Mouse (Mus musculus) embryonic fibroblast, embryonic 13.5 days (primary cell): Measurements from ENCODE around the gene Nasp.

Experiments
- CTCF ChIP-seq: IDR thresholded peaks from 2 replicates; pipeline ENCODE4 v1.5.1; 2011; ENCODE audit warnings: mild to moderate bottlenecking, control low read depth, low read length, moderate library complexity, borderline replicate concordance; ENCODE audit not compliant: insufficient read depth
- POLR2A ChIP-seq: IDR thresholded peaks from 2 replicates; pipeline ENCODE4 v1.6.1; 2011; ENCODE audit warnings: low read depth, mild to moderate bottlenecking, control low read depth, low read length, moderate library complexity

DNA sequence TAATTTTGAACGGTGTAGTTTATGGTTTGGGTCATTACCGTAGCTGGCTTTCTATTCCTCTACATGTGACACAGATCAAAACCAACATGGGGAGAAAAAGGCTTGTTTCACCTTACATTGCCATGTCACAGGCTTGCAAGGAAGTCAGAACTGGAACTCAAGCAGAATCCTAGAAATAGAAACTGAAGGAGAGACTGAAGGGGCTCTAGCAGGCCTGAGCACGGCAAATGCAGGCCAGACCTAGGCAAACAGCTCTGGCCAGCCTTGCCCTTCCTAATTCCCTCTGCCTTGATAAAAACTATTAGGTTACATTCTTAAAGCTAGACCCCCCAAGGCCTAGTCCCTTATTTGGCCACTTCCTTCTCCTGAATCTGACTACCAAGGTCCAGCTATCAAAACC, 27.9 kb upstream of the Nasp start:
- TF ChIP-seq POLR2A (no peak), CTCF (no peak)
